Mouse (Mus musculus) cortical plate, adult 2 months (tissue): ENCODE data around the gene Pex11a.

Experiments used
- CTCF ChIP-seq: fragments of 200-500 bp; IDR thresholded peaks from 2 replicates; pipeline ENCODE4 v1.5.1; 2011; ENCODE audit warnings: mild to moderate bottlenecking, control low read depth, low read length; ENCODE audit not compliant: insufficient read depth; ENCODE audit errors: extremely low read depth
- POLR2A ChIP-seq: fragments of 200-500 bp; IDR thresholded peaks from 2 replicates; pipeline ENCODE4 v1.6.1; 2011; ENCODE audit warnings: mild to moderate bottlenecking, low read length, control low read depth; ENCODE audit not compliant: insufficient read depth; ENCODE audit errors: extremely low read depth

DNA sequence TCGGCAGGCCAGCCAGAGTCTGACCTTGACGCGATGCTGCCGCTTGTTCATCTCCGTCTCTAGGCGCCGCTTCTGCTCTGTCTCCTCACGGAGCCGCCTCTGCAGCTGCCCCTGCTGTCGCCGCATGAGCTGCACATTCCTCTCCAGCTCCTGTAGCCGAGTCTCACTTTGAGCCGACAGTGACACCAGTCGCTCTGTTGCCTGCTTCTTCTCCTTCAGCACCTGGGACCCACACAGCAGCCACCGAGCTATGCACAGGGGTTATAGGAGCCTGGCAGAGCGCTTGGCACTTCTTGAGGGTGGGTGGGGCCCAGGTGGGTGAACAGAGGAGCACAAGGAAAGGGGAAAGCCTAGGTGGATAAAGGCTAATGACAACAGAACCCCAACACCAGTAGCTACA is 40.2 kb downstream of the Pex11a start:
- TF ChIP-seq CTCF (no peak), POLR2A (no peak)
